Mouse (Mus musculus): ENCODE results near the gene Amotl1. TPM values are rescaled to one million over a fixed set of nuclear protein-coding genes. Genes with fewer than 3 reads are reported as not detected.

Gene Amotl1
- polyA plus RNA-seq, 1 experiment from 2014 or later: 8.0 TPM

- Histone ChIP-seq H3K4me1 (replicated peaks) (no peaks in the 10 kb centered on the region), H3K9ac (no peak overlapping the region), H3K27me3 (no peaks in the 10 kb centered on the region), H3K9me3 (no peaks in the 10 kb centered on the region), H3K27ac (replicated peaks) (no peak overlapping the region), H3K4me3 (no peak overlapping the region), H3K4me2 (no peak overlapping the region), H3K36me3 (peaks cover 64% of the 10 kb centered on the region)
- ATAC-seq (ENCODE audit: low read depth): no peak
- 92% methylated on average over 7 of the region's 7 CpGs for WGBS
These were observed 81.5 kb downstream of the Amotl1 start for GRCm38 (mm10) chr9:14563351-14563750.

DNA sequence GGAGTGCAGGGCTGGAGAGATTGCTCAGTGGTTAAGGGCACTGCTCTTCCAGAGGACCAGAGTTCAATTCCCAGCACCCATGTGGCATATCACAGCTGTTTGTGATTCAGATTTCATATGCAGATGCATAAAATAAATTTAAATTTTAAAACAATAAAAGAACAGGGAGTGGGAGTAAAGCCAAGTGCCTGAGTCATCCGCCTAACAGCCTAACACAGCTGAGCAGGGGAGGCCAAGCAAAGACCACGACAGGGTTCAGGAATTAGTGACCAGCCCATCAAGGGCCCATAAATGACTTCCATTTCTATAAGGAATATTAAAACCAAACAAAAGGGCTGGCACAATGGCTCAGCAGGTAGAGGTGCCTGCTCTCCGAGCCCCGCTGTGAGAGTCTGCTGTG lies 84.3 kb downstream of the Amotl1 start:
- no peak overlapping the region for H3K27ac ChIP-seq (replicated peaks)
- H3K4me1 ChIP-seq (replicated peaks): no peaks in the 10 kb centered on the region
- ATAC-seq (ENCODE audit: low read depth): no peak
- H3K9ac ChIP-seq: no peak overlapping the region
- H3K27me3 ChIP-seq: no peaks in the 10 kb centered on the region
- no peak overlapping the region for H3K4me2 ChIP-seq
- WGBS: 50% methylated on average over 4 of the region's 4 CpGs
- H3K9me3 ChIP-seq: no peaks in the 10 kb centered on the region
- H3K36me3 ChIP-seq: peaks cover 82% of the 10 kb centered on the region
- H3K4me3 ChIP-seq: no peak overlapping the region

DNA sequence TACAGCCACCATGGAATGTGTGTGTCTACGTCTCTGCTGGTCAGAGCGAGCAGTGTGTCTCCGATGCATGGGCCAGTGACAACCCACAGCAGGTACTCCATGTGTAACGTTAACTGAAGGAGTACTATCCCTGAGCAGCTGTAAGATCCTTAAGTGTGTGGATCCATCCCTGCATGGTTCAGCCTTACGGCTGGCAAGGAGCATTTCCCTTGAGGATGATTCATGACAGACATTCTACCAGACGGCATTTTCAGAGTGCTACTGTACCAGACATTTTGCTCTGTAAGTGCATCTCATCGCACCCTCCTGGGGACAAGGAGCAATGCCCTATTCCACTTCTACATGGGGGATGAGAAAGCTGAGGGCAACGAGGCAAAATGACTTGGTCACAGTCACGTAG lies 84.9 kb downstream of the Amotl1 start:
- Histone ChIP-seq H3K4me1 (replicated peaks) (no peaks in the 10 kb centered on the region), H3K27me3 (no peaks in the 10 kb centered on the region), H3K9me3 (no peaks in the 10 kb centered on the region), H3K4me2 (no peak overlapping the region), H3K27ac (replicated peaks) (no peak overlapping the region), H3K9ac (no peak overlapping the region), H3K4me3 (no peak overlapping the region), H3K36me3 (peaks cover 82% of the 10 kb centered on the region)
- WGBS: 84% methylated on average over 9 of the region's 9 CpGs
- no peak for ATAC-seq (ENCODE audit: low read depth)

DNA sequence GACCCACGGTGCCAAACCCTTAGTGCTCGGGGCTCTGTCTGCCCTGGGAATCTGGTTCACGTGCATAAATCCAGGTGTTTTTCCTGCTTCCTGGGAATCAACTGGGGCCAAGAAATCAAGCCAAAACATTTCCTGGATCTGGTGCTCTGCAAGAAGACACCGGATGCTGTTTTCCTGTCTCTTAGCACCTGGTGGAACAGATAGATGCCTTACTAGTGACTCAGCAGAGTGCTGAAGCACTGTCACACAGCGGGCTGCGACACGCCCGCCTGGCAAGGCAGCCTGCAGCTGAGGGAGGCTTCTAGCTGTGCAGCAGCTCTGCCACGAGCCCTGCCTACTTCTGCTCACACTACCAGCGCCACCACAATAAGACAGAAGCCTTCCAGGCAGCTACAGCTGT lies 85.4 kb downstream of the Amotl1 start:
- 79% methylated on average over 10 of the region's 10 CpGs for WGBS
- Histone ChIP-seq H3K4me2 (no peak overlapping the region), H3K9me3 (no peaks in the 10 kb centered on the region), H3K4me1 (replicated peaks) (no peaks in the 10 kb centered on the region), H3K27me3 (no peaks in the 10 kb centered on the region), H3K4me3 (no peak overlapping the region), H3K27ac (replicated peaks) (no peak overlapping the region), H3K36me3 (peaks cover 82% of the 10 kb centered on the region), H3K9ac (no peak overlapping the region)
- ATAC-seq (ENCODE audit: low read depth): no peak

GRCm38 (mm10) chr9:14558332-14558731 lies 86.5 kb downstream of the Amotl1 start:
- H3K4me2 ChIP-seq: no peak overlapping the region
- 94% methylated on average over 10 of the region's 10 CpGs for WGBS
- ATAC-seq (ENCODE audit: low read depth): no peak
- peaks cover 88% of the 10 kb centered on the region for H3K36me3 ChIP-seq
- H3K27ac ChIP-seq (replicated peaks): no peak overlapping the region
- H3K9ac ChIP-seq: no peak overlapping the region
- no peaks in the 10 kb centered on the region for H3K4me1 ChIP-seq (replicated peaks)
- H3K4me3 ChIP-seq: no peak overlapping the region
- no peaks in the 10 kb centered on the region for H3K27me3 ChIP-seq
- no peaks in the 10 kb centered on the region for H3K9me3 ChIP-seq

DNA sequence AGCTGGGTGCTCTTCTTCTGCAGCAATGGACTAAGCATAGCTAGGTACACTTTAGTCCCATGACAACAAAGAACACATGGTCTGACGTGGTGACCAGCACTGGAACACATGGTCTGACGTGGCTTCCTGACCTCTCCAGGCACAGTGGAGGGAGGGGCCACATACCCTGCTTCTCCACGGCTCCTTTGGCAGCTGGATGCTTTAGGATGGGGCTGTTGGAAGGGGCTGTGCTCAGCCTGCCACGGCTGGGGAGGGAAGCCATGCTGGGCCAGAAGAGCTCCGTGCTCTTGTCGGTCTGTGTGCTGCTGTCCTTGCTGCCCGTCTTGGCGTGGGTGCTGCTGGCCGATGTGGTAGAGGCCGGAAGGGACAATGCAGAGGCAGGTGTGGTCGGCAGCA lies 96.5 kb downstream of the Amotl1 start:
- WGBS: 81% methylated on average over 11 of the region's 11 CpGs

GRCm38 (mm10) chr9:14547584-14548365 lies 97.1 kb downstream of the Amotl1 start:
- Histone ChIP-seq H3K9ac (no peak overlapping the region), H3K27ac (replicated peaks) (no peak overlapping the region), H3K9me3 (no peaks in the 10 kb centered on the region), H3K4me1 (replicated peaks) (no peaks in the 10 kb centered on the region), H3K36me3 (peaks cover 84% of the 10 kb centered on the region), H3K4me2 (no peak overlapping the region), H3K4me3 (no peak overlapping the region), H3K27me3 (no peaks in the 10 kb centered on the region)
- WGBS: 72% methylated on average over 12 of the region's 12 CpGs
- no peak for ATAC-seq (ENCODE audit: low read depth)

More for the DNA sequence above, 96.5 kb downstream of the Amotl1 start:
- ATAC-seq (ENCODE audit: low read depth): 0 out of 2 replicates have a peak, but pooled peaks have one; percentile 27
- no peak overlapping the region for H3K4me3 ChIP-seq
- no peak overlapping the region for H3K9ac ChIP-seq
- H3K36me3 ChIP-seq: peaks cover 84% of the 10 kb centered on the region
- H3K9me3 ChIP-seq: no peaks in the 10 kb centered on the region
- no peak overlapping the region for H3K4me2 ChIP-seq
- no peaks in the 10 kb centered on the region for H3K4me1 ChIP-seq (replicated peaks)
- H3K27ac ChIP-seq (replicated peaks): no peak overlapping the region
- H3K27me3 ChIP-seq: no peaks in the 10 kb centered on the region

DNA sequence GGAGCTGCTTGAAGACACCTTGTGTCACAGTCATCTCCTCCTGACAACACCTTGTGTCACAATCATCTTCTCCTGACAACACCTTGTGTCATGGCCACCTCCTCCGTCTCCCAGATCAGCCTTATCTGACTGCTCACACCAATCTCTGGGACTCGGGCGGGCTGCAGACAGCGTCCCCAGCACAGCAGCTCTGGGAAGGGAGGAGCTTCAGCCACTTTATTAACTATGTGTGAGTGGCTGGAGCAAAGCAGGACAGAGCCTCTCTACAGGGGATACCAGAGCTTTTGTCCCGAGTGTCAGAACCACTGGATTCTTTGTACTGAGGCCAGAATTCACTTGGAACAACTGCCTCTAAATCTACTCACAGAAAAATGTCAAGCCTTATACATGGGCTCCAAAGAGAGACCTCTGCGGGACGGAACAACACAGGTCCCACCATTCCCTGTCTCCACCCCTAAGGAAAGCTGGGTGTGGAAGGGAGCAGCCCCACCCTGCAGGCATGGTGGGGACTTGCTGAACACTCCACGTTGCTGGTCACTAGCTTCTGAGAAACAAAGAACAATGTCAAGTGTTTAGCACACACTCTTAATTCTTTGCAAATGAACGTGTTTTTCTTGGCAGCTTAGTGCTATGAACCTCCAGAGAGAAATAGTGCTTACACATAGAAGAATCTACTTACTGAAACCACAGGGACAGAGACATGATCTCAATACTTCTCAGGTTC lies 100.7 kb downstream of the Amotl1 start:
- 56% methylated on average over 9 of the region's 9 CpGs for WGBS

DNA sequence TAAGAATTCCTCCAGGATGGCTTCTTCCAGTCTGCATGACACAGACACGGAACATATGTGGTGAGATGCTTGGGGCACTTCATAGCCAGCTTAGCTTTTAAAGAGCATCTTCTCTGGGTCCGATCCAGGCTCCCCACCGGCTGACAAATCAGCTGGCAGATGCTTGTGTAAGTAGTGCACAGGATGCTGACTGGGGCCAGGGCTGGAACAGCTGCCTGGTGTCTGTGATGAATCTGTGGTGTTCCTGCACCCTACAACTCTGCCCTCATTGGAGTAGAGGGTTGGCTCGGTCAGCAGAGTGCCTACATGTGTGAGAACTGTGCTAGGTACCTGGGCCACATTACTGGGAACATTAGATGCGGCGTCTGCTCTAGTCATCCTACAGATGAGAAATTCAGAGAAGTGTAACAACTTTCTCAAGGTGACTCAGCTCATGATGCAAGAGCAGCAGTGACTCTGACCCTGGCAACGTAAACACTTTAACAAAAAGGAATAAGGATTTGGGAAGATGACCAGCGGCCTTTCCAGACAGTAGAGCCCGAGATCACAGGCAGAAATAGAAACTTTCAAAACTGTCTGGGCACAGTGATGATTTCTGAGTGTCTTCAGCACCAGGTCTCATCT lies 109.9 kb downstream of the Amotl1 start:
- Histone ChIP-seq H3K36me3 (peaks cover 13% of the 10 kb centered on the region), H3K9me3 (no peaks in the 10 kb centered on the region), H3K4me3 (no peak overlapping the region), H3K27me3 (no peaks in the 10 kb centered on the region), H3K4me2 (no peak overlapping the region), H3K27ac (replicated peaks) (no peak overlapping the region), H3K4me1 (replicated peaks) (no peaks in the 10 kb centered on the region), H3K9ac (no peak overlapping the region)
- no peak for ATAC-seq (ENCODE audit: low read depth)
- 89% methylated on average over 9 of the region's 9 CpGs for WGBS

More for the DNA sequence above, 100.7 kb downstream of the Amotl1 start:
- no peak overlapping the region for H3K27ac ChIP-seq (replicated peaks)
- no peak overlapping the region for H3K9ac ChIP-seq
- ATAC-seq (ENCODE audit: low read depth): no peak
- H3K4me2 ChIP-seq: no peak overlapping the region
- no peak overlapping the region for H3K4me3 ChIP-seq
- no peaks in the 10 kb centered on the region for H3K9me3 ChIP-seq
- H3K27me3 ChIP-seq: no peaks in the 10 kb centered on the region
- H3K36me3 ChIP-seq: peaks cover 92% of the 10 kb centered on the region
- no peaks in the 10 kb centered on the region for H3K4me1 ChIP-seq (replicated peaks)

DNA sequence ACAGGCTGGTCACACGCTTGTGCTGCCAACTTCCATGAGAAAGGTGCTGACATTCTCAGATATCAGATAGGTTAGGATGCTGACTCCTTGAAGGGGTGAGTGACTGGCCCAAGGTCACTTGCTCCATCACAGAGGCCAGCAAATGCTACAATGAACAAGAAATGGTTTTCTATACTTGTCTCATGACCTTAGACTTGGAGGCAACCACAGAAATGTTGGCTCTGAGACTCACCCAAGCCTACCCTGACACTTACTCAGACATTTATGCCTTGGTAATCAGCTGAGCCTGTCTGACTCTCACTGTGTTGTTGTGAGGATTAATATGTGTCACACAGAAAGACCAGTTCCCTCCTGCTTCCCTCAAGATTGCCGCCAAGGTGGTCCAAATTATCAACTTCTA lies 111.2 kb downstream of the Amotl1 start:
- no peak overlapping the region for H3K4me3 ChIP-seq
- H3K4me2 ChIP-seq: no peak overlapping the region
- no peaks in the 10 kb centered on the region for H3K27me3 ChIP-seq
- H3K27ac ChIP-seq (replicated peaks): no peak overlapping the region
- H3K36me3 ChIP-seq: no peaks in the 10 kb centered on the region
- H3K9me3 ChIP-seq: no peaks in the 10 kb centered on the region
- no peak for ATAC-seq (ENCODE audit: low read depth)
- WGBS: 90% methylated on average over 2 of the region's 2 CpGs
- H3K4me1 ChIP-seq (replicated peaks): no peaks in the 10 kb centered on the region
- H3K9ac ChIP-seq: no peak overlapping the region

DNA sequence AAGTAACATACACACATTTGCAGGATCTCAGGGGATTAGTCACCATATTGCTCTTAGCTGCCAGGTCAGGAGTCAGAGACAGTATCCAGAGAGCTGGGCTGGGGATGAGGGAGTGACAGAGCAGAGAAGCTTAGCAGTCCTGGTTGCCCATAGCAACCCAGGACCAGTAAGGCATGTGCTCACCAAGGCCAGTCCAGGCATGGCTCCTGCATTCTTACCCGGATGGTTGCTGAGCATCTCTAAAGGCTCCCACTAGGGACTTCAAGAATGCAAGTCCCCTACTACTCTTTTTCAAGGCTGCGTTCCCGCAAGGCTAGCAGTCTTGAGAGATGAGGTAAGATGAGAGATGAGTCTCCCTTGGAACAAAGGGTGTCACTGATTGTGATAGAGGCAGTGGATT lies 112.6 kb downstream of the Amotl1 start:
- Histone ChIP-seq H3K27me3 (no peaks in the 10 kb centered on the region), H3K4me1 (replicated peaks) (no peaks in the 10 kb centered on the region), H3K4me2 (no peak overlapping the region), H3K36me3 (no peaks in the 10 kb centered on the region), H3K9ac (no peak overlapping the region), H3K9me3 (no peaks in the 10 kb centered on the region), H3K27ac (replicated peaks) (no peak overlapping the region), H3K4me3 (no peak overlapping the region)
- 29% methylated on average over 3 of the region's 3 CpGs for WGBS
- ATAC-seq (ENCODE audit: low read depth): peak; percentile 84

DNA sequence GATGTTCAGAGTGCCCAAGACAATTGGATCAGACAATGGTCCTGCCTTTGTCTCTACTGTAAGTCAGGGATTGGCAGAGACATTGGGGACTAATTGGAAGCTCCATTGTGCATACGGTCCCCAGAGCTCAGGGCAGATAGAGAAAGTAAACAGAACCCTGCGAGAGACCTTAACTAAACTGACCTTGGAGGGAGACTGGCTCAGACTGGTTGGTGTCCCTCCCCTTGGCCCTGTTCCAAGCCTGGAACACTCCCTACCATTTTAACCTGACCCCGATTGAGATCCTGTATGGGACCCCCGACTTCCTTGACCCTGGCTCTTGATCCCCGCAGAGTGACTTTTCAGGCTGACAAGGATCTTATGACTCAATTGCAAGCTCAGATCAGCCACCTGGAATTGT lies 114.9 kb downstream of the Amotl1 start:
- WGBS: 84% methylated on average over 5 of the region's 5 CpGs

More for the DNA sequence above, 114.9 kb downstream of the Amotl1 start:
- Histone ChIP-seq H3K4me3 (no peak overlapping the region), H3K9me3 (no peaks in the 10 kb centered on the region), H3K27me3 (no peaks in the 10 kb centered on the region), H3K27ac (replicated peaks) (no peak overlapping the region), H3K36me3 (no peaks in the 10 kb centered on the region), H3K9ac (no peak overlapping the region), H3K4me2 (no peak overlapping the region), H3K4me1 (replicated peaks) (no peaks in the 10 kb centered on the region)
- no peak for ATAC-seq (ENCODE audit: low read depth)

All from neural tube, embryonic 13.5 days (tissue).